Mouse (Mus musculus) embryo, embryonic 11.5 days (tissue): ENCODE data around the gene Creb3l2.

Experiments used
- DNase-seq: peaks from one replicate; pipeline ENCODE4 v3.0.0-alpha.2; 2012; ENCODE audit warnings: low read depth, low spot score

The Creb3l2 gene

GRCm38 (mm10) chr6:37325906-37326602, 115.9 kb downstream of the Creb3l2 start:
- no peak for DNase-seq

GRCm38 (mm10) chr6:37325076-37325475, 116.9 kb downstream of the Creb3l2 start:
- no peak for DNase-seq

- DNase-seq: no peak
Measured at GRCm38 (mm10) chr6:37322641-37323040, 119.3 kb downstream of the Creb3l2 start.

- DNase-seq: no peak
Measured at GRCm38 (mm10) chr6:37322088-37322487, 119.9 kb downstream of the Creb3l2 start.

GRCm38 (mm10) chr6:37317904-37318303, 124.0 kb downstream of the Creb3l2 start:
- DNase-seq: no peak

GRCm38 (mm10) chr6:37315440-37315839, 126.5 kb downstream of the Creb3l2 start:
- DNase-seq: no peak

- DNase-seq: no peak
Measured at GRCm38 (mm10) chr6:37310601-37311000, 131.3 kb downstream of the Creb3l2 start.

- DNase-seq: no peak
Measured at GRCm38 (mm10) chr6:37306616-37307015, 135.3 kb downstream of the Creb3l2 start.

- DNase-seq: no peak
Measured at GRCm38 (mm10) chr6:37300492-37300891, 141.5 kb downstream of the Creb3l2 start.

GRCm38 (mm10) chr6:37299562-37300390, 142.2 kb downstream of the Creb3l2 start, which contains the start of gene Dgki:
Gene Dgki, minus strand, starts transcription at chr6:37300184.
- DNase-seq: peak; percentile 48

- DNase-seq: no peak
Measured at GRCm38 (mm10) chr6:37298982-37299381, 143.0 kb downstream of the Creb3l2 start.

GRCm38 (mm10) chr6:37297744-37298482, 144.0 kb downstream of the Creb3l2 start:
- DNase-seq: no peak

GRCm38 (mm10) chr6:37292068-37292467, 149.9 kb downstream of the Creb3l2 start:
- no peak for DNase-seq

- DNase-seq: no peak
Measured at GRCm38 (mm10) chr6:37291171-37291570, 150.8 kb downstream of the Creb3l2 start.

GRCm38 (mm10) chr6:37290691-37291090, 151.3 kb downstream of the Creb3l2 start:
- no peak for DNase-seq

GRCm38 (mm10) chr6:37286134-37286533, 155.8 kb downstream of the Creb3l2 start:
- DNase-seq: no peak

GRCm38 (mm10) chr6:37284879-37285278, 157.1 kb downstream of the Creb3l2 start:
- DNase-seq: no peak

- DNase-seq: no peak
Measured at GRCm38 (mm10) chr6:37283336-37283735, 158.6 kb downstream of the Creb3l2 start.

- no peak for DNase-seq
Measured at GRCm38 (mm10) chr6:37282659-37283058, 159.3 kb downstream of the Creb3l2 start.
